Mouse (Mus musculus): ENCODE measurements around the gene Bmi1. TPM values are rescaled to one million over a fixed set of nuclear protein-coding genes. Genes with fewer than 3 reads are reported as not detected.
A peak's percentile ranks its signal among the peaks of the same experiment; 100 is the strongest.

Gene Bmi1
- total RNA-seq, 2 experiments from 2014 or later = 66.4 to 70.2 TPM

- no peak for DNase-seq
- intact Hi-C loops (cut with DNase I) = no loop called here
Measured at GRCm38 (mm10) chr2:18686826-18687519, 10.2 kb downstream of the Bmi1 start.

GRCm38 (mm10) chr2:18687671-18688170 lies 10.9 kb downstream of the Bmi1 start:
- DNase-seq = no peak
- intact Hi-C loops (cut with DNase I) = no loop called here

- intact Hi-C loops (cut with DNase I) = no loop called here
- DNase-seq = peak in 1 of 2 experiments; percentile 7
Measured at GRCm38 (mm10) chr2:18688286-18688685, 11.5 kb downstream of the Bmi1 start.

- intact Hi-C loops (cut with DNase I) = no loop called here
- DNase-seq = peak; percentile 68 to 82
Measured at GRCm38 (mm10) chr2:18688708-18689063, 11.9 kb downstream of the Bmi1 start.

- DNase-seq = peak; percentile 63 to 64
- intact Hi-C loops (cut with DNase I) = no loop called here
Measured at GRCm38 (mm10) chr2:18689064-18689921, 12.5 kb downstream of the Bmi1 start.

- DNase-seq = peak in 1 of 2 experiments; percentile 49
- intact Hi-C loops (cut with DNase I) = loop anchor here (5.0 kb wide), 3 partner anchors 103 to 663 kb away; partner anchors contain the start of gene Dnajc1
Measured at GRCm38 (mm10) chr2:18690055-18690691, 13.4 kb downstream of the Bmi1 start.

- DNase-seq = peak in 1 of 2 experiments; percentile 22
- intact Hi-C loops (cut with DNase I) = loop anchor here (5.0 kb wide), 3 partner anchors 103 to 663 kb away; partner anchors contain the start of gene Dnajc1
Measured at GRCm38 (mm10) chr2:18690756-18691155, 13.9 kb downstream of the Bmi1 start.

- intact Hi-C loops (cut with DNase I) = loop anchor here (2.0 to 5.0 kb wide), 4 partner anchors 13 to 665 kb away; partner anchors contain the start of gene Dnajc1
- peak in 1 of 2 experiments; percentile 7 for DNase-seq
Measured at GRCm38 (mm10) chr2:18692031-18692430, 15.2 kb downstream of the Bmi1 start.

GRCm38 (mm10) chr2:18692548-18692947 lies 15.7 kb downstream of the Bmi1 start:
- no peak for DNase-seq
- intact Hi-C loops (cut with DNase I) = loop anchor here (2.0 to 5.0 kb wide), 4 partner anchors 14 to 665 kb away; partner anchors contain the start of gene Dnajc1

- DNase-seq = no peak
- intact Hi-C loops (cut with DNase I) = loop anchor here (2.0 to 5.0 kb wide), 4 partner anchors 15 to 666 kb away; partner anchors contain the start of gene Dnajc1
Measured at GRCm38 (mm10) chr2:18693491-18693870, 16.7 kb downstream of the Bmi1 start.

GRCm38 (mm10) chr2:18693871-18694610 lies 17.2 kb downstream of the Bmi1 start, which contains the start of gene Spag6:
Gene Spag6, plus strand, starts transcription at chr2:18694032.
- intact Hi-C loops (cut with DNase I) = loop anchor here (2.0 to 5.0 kb wide), 5 partner anchors 15 to 667 kb away; partner anchors contain the start of gene Dnajc1
- DNase-seq = peak; percentile 87 to 88

GRCm38 (mm10) chr2:18694611-18694950 lies 17.8 kb downstream of the Bmi1 start:
- intact Hi-C loops (cut with DNase I) = loop anchor here (2.0 to 5.0 kb wide), 4 partner anchors 72 to 667 kb away; partner anchors contain the start of gene Dnajc1
- DNase-seq = no peak

GRCm38 (mm10) chr2:18695163-18695562 lies 18.3 kb downstream of the Bmi1 start:
- DNase-seq = peak in 1 of 2 experiments; percentile 30
- intact Hi-C loops (cut with DNase I) = loop anchor here (2.0 to 5.0 kb wide), 3 partner anchors 72 to 1832 kb away; no protein-coding TSS in a partner anchor

- intact Hi-C loops (cut with DNase I) = loop anchor here (2.0 to 5.0 kb wide), 3 partner anchors 71 to 1832 kb away; no protein-coding TSS in a partner anchor
- DNase-seq = peak in 1 of 2 experiments; percentile 13
Measured at GRCm38 (mm10) chr2:18695629-18696150, 18.9 kb downstream of the Bmi1 start.

- DNase-seq = peak; percentile 19 to 23
- intact Hi-C loops (cut with DNase I) = loop anchor here (5.0 kb wide), 2 partner anchors 90 to 1830 kb away; no protein-coding TSS in a partner anchor
Measured at GRCm38 (mm10) chr2:18697591-18698244, 20.9 kb downstream of the Bmi1 start.

- intact Hi-C loops (cut with DNase I) = loop anchor here (5.0 kb wide), 2 partner anchors 92 to 1828 kb away; no protein-coding TSS in a partner anchor
- DNase-seq = peak; percentile 32 to 44
Measured at GRCm38 (mm10) chr2:18698663-18699385, 22.0 kb downstream of the Bmi1 start.

GRCm38 (mm10) chr2:18699401-18699990 lies 22.7 kb downstream of the Bmi1 start:
- intact Hi-C loops (cut with DNase I) = loop anchor here (5.0 kb wide), 2 partner anchors 92 to 1828 kb away; no protein-coding TSS in a partner anchor
- peak in 1 of 2 experiments; percentile 2 for DNase-seq
